Mouse (Mus musculus): ENCODE results near the gene Ddx20. TPM values are rescaled to one million over a fixed set of nuclear protein-coding genes. Genes with fewer than 3 reads are reported as not detected.

Ddx20 gene
- 10 to 100 TPM; 17.0 to 17.3 TPM for total RNA-seq (2021)
- long read RNA-seq, experiment 1, transcript Ddx20-201 (11 exons, 2,905 nt): major isoform, 23 of 27 reads
- long read RNA-seq, experiment 1, partial matches to known transcripts: 4 of 27 reads
- long read RNA-seq, experiment 1, other reads (novel, unspliced or antisense): 0 of 27 reads
- long read RNA-seq, experiment 2, transcript Ddx20-201 (11 exons, 2,905 nt): major isoform, 13 of 15 reads
- long read RNA-seq, experiment 2, partial matches to known transcripts: 1 of 15 reads
- long read RNA-seq, experiment 2, other reads (novel, unspliced or antisense): 1 of 15 reads

GRCm38 (mm10) chr3:105687324-105688060, at the start of gene Ddx20:
Ddx20 (minus strand) TSS chr3:105687574.
- DNase-seq: peak; percentile 95

DNA sequence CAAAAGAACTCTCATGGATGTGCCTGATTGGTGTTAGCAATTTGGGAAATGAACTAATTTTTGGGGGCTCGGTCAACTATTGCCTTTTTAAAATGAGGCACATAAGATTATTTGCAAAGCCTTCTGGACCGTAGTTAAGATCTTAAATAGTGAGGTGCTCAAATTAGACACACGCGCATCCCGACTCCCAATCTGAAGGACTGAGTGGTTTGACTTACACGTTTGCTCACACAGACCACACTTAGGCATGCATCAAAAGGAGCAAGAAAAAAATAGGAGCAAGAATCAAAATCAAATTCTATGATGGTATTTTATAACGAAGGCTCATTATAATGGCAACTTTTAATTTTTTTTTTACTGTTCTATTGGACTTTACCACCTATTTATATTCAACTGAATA, 49.7 kb upstream of the Ddx20 start:
- DNase-seq: no peak

DNA sequence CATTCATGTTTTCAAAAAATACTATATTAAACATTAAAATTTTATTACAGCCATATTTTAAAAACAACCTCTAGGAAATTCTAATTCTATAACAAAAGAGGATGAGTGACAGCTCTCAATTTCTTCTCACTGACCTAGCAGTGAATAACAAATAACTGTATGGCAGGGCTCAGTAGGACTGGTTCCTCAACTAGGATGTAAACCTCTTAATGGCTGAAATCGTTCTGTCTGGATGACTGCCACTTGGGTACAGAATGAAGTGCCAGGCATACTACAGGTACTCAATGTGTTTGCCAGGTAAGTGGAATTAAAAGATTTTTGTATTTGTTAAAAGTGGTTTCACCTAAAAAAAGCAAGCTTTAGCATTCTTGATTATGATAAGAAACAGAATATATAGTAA, 48.8 kb upstream of the Ddx20 start:
- DNase-seq: no peak

DNA sequence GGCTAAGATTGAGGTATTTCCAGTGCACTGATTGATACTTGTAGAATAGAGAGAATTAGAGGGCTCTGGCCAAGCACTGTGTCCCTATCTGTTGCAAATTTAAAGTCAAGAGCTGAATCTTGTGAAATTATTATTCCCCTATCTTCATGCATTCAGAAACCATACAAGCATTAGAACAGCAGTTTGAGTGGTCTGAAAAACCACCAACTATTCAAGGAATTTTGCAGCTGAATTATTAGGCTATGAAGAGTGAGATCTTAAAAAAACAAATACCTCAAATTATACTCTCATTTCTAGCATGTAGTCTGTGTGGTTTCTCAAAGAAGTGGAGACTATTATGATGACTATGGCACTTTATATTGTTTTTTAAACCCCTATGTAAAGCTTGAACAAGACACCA, 47.9 kb upstream of the Ddx20 start:
- DNase-seq: no peak

GRCm38 (mm10) chr3:105733538-105733937, 46.2 kb upstream of the Ddx20 start:
- DNase-seq: no peak

DNA sequence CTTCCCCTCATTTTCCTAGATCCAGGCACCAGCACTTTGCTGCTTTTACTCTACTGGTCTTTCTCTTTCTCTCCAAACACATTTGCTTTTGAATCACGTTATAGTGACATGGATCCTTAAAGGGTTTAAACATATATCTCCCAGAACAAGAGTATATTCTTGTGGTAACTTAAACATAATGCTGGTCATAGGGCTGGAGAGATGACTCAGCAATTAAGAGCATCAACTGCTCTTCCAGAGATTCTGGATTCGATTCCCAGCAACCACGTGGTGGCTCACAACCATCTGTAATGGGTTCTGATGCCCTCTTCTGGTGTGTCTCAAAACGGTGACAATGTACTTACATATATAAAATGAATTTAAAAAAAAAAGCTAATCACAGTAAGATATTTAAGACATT, 45.0 kb upstream of the Ddx20 start:
- no peak for DNase-seq

DNA sequence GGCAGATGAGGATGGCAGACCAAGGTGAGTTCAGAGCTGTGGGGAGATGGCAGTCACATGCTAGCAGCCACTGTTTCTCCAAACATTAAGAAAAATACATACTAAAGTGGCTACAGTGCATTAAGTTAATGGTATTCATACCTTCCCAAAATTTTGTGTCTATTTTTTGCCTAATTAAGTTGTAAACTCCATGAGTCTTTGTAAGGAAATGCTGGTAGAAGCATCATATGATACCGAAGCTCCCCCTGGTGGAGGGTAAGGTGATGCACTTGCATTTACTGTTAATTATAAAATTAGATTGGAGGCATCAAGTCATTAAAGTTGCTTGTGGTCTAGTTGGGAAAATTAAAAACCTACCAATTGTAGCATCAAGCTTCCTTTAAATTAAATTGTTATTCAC, 38.7 kb upstream of the Ddx20 start:
- DNase-seq: peak; percentile 75

DNA sequence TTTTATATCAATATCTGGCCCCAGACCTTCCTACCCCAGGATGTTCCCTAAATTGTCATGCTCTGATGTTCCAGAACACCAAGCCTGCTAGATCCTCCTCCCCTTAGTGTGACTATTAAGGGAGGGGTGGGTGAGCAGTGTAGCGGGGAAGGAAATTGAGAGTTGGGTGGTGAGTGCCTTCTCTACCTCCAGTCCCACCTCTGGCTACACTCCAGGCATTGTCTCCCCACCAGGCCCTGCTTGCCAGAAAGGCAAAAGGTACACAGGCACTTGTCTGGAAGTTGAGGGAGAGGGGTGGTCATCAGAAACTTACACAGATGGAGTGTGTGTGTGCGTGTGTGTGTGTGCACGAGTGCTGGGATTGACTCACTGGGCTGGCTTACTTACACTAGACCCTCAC, 35.1 kb upstream of the Ddx20 start:
- no peak for DNase-seq

GRCm38 (mm10) chr3:105721681-105722201, 34.4 kb upstream of the Ddx20 start:
- no peak for DNase-seq

- DNase-seq: no peak
Measured at GRCm38 (mm10) chr3:105720514-105720913, 33.1 kb upstream of the Ddx20 start.

GRCm38 (mm10) chr3:105719979-105720378, 32.6 kb upstream of the Ddx20 start:
- DNase-seq: no peak

GRCm38 (mm10) chr3:105718746-105719145, 31.4 kb upstream of the Ddx20 start:
- no peak for DNase-seq

GRCm38 (mm10) chr3:105717856-105718555, 30.6 kb upstream of the Ddx20 start:
- DNase-seq: no peak

GRCm38 (mm10) chr3:105716353-105717000, 29.1 kb upstream of the Ddx20 start:
- DNase-seq: no peak

DNA sequence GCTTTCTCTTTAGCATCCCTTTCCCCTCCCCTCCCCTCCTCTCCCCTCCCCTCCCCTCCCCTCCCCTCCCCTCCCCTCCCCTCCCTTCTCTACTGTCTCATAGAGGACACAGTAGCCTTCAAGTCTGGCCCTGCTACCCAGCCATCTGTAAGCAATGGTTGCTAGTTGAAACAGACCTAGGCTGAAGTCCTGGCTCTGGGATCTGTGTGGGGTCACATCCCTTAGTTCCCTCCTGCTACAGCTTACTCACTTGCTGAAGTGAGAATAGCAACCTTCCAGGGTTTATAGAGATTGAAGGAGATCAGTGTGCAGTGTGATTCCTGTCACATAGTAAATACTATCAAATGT, 27.4 kb upstream of the Ddx20 start:
- no peak for DNase-seq

- peak; percentile 57 for DNase-seq
Measured at GRCm38 (mm10) chr3:105714091-105714819, 26.9 kb upstream of the Ddx20 start.

DNA sequence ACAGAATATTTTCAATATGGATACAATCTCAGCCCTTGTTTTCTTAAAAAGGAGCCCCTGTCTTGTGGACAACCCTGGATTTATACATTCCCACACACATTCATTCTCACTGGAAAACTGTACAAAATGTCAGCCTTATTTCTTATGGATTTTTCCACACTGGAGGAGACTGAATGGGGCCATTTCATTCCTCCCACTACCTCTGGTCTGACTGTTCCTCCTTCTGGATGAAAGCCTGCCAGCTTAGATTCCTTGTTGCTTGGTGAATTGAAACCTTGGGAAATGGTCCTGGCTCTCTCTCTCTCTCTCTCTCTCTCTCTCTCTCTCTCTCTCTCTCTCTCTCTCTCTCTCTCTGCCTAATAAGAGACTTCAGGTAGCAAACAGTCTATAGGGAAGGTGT, 25.5 kb upstream of the Ddx20 start:
- no peak for DNase-seq

DNA sequence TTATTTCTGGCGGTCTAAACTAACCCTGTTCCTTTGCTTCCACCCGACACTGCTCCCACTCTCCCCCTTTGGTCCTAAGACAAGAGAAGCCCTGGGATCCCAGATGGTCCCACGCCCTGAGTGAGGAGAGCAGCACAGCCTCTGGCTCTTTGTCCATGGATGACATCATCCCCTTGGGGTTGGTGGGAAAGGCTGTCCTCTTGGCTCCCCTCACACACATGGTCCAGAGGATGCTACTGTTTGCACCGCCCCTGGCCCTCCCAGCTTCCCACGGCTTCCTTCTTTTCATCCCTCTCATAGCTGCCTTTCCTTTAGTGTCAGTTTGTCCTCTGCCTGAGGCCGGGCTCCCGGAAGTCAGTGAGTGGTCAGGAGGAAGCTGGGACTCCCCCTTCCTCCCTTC, 24.4 kb upstream of the Ddx20 start:
- no peak for DNase-seq

GRCm38 (mm10) chr3:105710246-105710645, 22.9 kb upstream of the Ddx20 start:
- no peak for DNase-seq

- no peak for DNase-seq
Measured at GRCm38 (mm10) chr3:105707590-105707989, 20.2 kb upstream of the Ddx20 start.

- DNase-seq: no peak
Measured at GRCm38 (mm10) chr3:105706366-105707020, 19.1 kb upstream of the Ddx20 start.

All from adrenal gland, postnatal 10 days (tissue).